Mouse (Mus musculus): Measurements from ENCODE around the gene 9830107B12Rik. TPM values are rescaled to one million over a fixed set of nuclear protein-coding genes. Genes with fewer than 3 reads are reported as not detected.

Gene 9830107B12Rik
- polyA plus RNA-seq, 1 experiment from 2014 or later: 0.14 TPM

Other genes starting within 250 kb of the 9830107B12Rik start
- 4.3 to 5.2 TPM (median 4.9 TPM) in 3 replicates for gene Foxp4, start 221.6 kb downstream of the 9830107B12Rik start, polyA plus RNA-seq (2018)
- gene 1700122O11Rik, start 108.0 kb downstream of the 9830107B12Rik start, polyA plus RNA-seq (2018): not detected in 3 replicates
- gene 1700067P10Rik, start 56.9 kb downstream of the 9830107B12Rik start, polyA plus RNA-seq (2018): not detected in 3 replicates
- gene A530064D06Rik, start 21.0 kb upstream of the 9830107B12Rik start, polyA plus RNA-seq (2018): 20.1 to 48.7 TPM (median 26.5 TPM) in 3 replicates
- gene Trem1, start 86.5 kb upstream of the 9830107B12Rik start, polyA plus RNA-seq (2018): 0.24 to 0.77 TPM in 2 of 3 replicates, not detected in the other
- gene Trem3, start 101.5 kb upstream of the 9830107B12Rik start, polyA plus RNA-seq (2018): 0.42 to 0.67 TPM in 2 of 3 replicates, not detected in the other
- gene Treml4, start 118.0 kb upstream of the 9830107B12Rik start, polyA plus RNA-seq (2018): 0.52 to 1.5 TPM (median 1.4 TPM) in 3 replicates
- gene Treml2, start 153.2 kb upstream of the 9830107B12Rik start, polyA plus RNA-seq (2018): 10.8 to 16.6 TPM (median 14.5 TPM) in 3 replicates
- gene B430306N03Rik, start 169.9 kb upstream of the 9830107B12Rik start, polyA plus RNA-seq (2018): 36.0 to 70.3 TPM (median 51.1 TPM) in 3 replicates
- 965 to 1,222 TPM (median 1,131 TPM) in 3 replicates for gene Trem2, start 200.1 kb upstream of the 9830107B12Rik start, polyA plus RNA-seq (2018)
- 2.0 to 2.7 TPM (median 2.4 TPM) in 3 replicates for gene Treml1, start 213.6 kb upstream of the 9830107B12Rik start, polyA plus RNA-seq (2018)

All from macrophage (primary cell).